22 mouse cellular contexts compared by ENCODE assay signal in genomic region chr14:99174138-99174745, GRCm38 (mm10).
A peak's percentile ranks its signal among the peaks of the same experiment; 100 is the strongest.
DNase-seq lines count a peak whose midpoint lies in the region; ATAC-seq and TF ChIP-seq lines count a peak whose summit lies in the region.
"Had no signal": no experiment of that assay in that cellular context is flagged by ENCODE, and none has a peak within 500 bp of the region (broad histone marks: within the 10 kb centered on the region; RNA-seq: fewer than 3 reads in every experiment).

No protein-coding gene starts in this region.

- no peaks in the 10 kb centered on the region for H3K27me3 ChIP-seq in lung, postnatal 0 days (replicated peaks; ENCODE audit: insufficient read depth, low read length)
- H3K27me3 ChIP-seq in stomach, embryonic 16.5 days (ENCODE audit: control insufficient read depth, insufficient read depth, low read length), result no peaks in the 10 kb centered on the region
- H3K27me3 ChIP-seq: heart, embryonic 15.5 days; limb, embryonic 13.5 days; liver, embryonic 13.5 days had no signal

- H3K9ac ChIP-seq in lung, postnatal 0 days (replicated peaks; ENCODE audit: low read depth), result no peak overlapping the region
- H3K9ac ChIP-seq in stomach, embryonic 16.5 days (ENCODE audit: low read length), result no peak overlapping the region
- H3K9ac ChIP-seq: forebrain, postnatal 0 days; heart, embryonic 15.5 days; hindbrain, embryonic 14.5 days; limb, embryonic 13.5 days; liver, embryonic 13.5 days had no signal

- peaks cover 6% of the 10 kb centered on the region for H3K4me1 ChIP-seq in embryonic fibroblast, embryonic 13.5 days (ENCODE audit: control insufficient read depth, insufficient read depth, low read length)
- peaks cover 10% of the 10 kb centered on the region; the same call in 1 of the 2 replicates for H3K4me1 ChIP-seq in lung, postnatal 0 days (ENCODE audit: insufficient read depth, low read depth, low read length)
- peaks cover 3% of the 10 kb centered on the region; the same call in 1 of the 2 replicates for H3K4me1 ChIP-seq in stomach, embryonic 16.5 days (ENCODE audit: control insufficient read depth, insufficient read depth, low read length)
- H3K4me1 ChIP-seq: heart, embryonic 15.5 days; limb, embryonic 13.5 days; liver, embryonic 13.5 days; midbrain, embryonic 10.5 days had no signal

- ATAC-seq in lung, postnatal 0 days, result peak; percentile 77
- peak; percentile 85 for ATAC-seq in stomach, embryonic 16.5 days (ENCODE audit: insufficient read depth, low FRiP score)
- ATAC-seq: forebrain, postnatal 0 days; inflammation-experienced regulatory T-cells, adult 6 months had no signal

- peak overlapping the region; percentile 69; the same call in 1 of the 2 replicates for H3K27ac ChIP-seq in embryonic fibroblast, embryonic 13.5 days (ENCODE audit: insufficient read depth, low read length)
- no peak overlapping the region for H3K27ac ChIP-seq in lung, postnatal 0 days (ENCODE audit: low read length)
- peak overlapping the region; percentile 50 for H3K27ac ChIP-seq in stomach, embryonic 16.5 days (ENCODE audit: low read length)
- H3K27ac ChIP-seq: heart, embryonic 15.5 days; hindbrain, embryonic 14.5 days; limb, embryonic 13.5 days; liver, embryonic 13.5 days; midbrain, embryonic 10.5 days had no signal

- no peak overlapping the region for H3K4me3 ChIP-seq in embryonic fibroblast, embryonic 13.5 days (ENCODE audit: insufficient read depth, low read length)
- no peak overlapping the region for H3K4me3 ChIP-seq in lung, postnatal 0 days (ENCODE audit: low read depth, low read length)
- H3K4me3 ChIP-seq in stomach, embryonic 16.5 days (replicated peaks; ENCODE audit: low read length), result no peak overlapping the region
- H3K4me3 ChIP-seq: heart, embryonic 15.5 days; limb, embryonic 13.5 days; liver, embryonic 13.5 days; midbrain, embryonic 10.5 days had no signal

- TF ChIP-seq EP300 in lung, postnatal 0 days (IDR thresholded peaks at IDR 0.05), result peak; percentile 76

- no peak for TF ChIP-seq POLR2A in embryonic fibroblast, embryonic 13.5 days (IDR thresholded peaks at IDR 0.05; ENCODE audit: low read depth, low read length)

- no peak for TF ChIP-seq CTCF in embryonic fibroblast, embryonic 13.5 days (IDR thresholded peaks at IDR 0.05; ENCODE audit: borderline replicate concordance, insufficient read depth, low read length)
- no peak for TF ChIP-seq CTCF in lung, postnatal 0 days (IDR thresholded peaks at IDR 0.05)

- no peak overlapping the region for H3K4me2 ChIP-seq in lung, postnatal 0 days (replicated peaks; ENCODE audit: low read depth, low read length)
- no peak overlapping the region for H3K4me2 ChIP-seq in stomach, embryonic 16.5 days (ENCODE audit: low read depth, low read length)
- H3K4me2 ChIP-seq: heart, embryonic 15.5 days; hindbrain, embryonic 14.5 days; limb, embryonic 13.5 days; liver, embryonic 13.5 days had no signal

- peak; percentile 45 for DNase-seq in NIH3T3 (ENCODE audit: low read depth)
- DNase-seq in lung, postnatal 0 days (ENCODE audit: low spot score), result peak; percentile 80
- DNase-seq in adrenal gland, postnatal 10 days, result no peak
- no peak for DNase-seq in adipocyte (ENCODE audit: low spot score)
- no peak for DNase-seq in gastrocnemius, postnatal 25 days
- DNase-seq: adrenal gland, postnatal 36 days; cerebellum, adult 11 months; forebrain, postnatal 0 days; gastrocnemius, postnatal 36 days; heart, postnatal 36 days; kidney, adult 9 months; kidney, postnatal 25 days; liver, embryonic 13.5 days; right cerebral cortex, adult 18-20 months; right cerebral cortex, postnatal 4 days had no signal

- 39% methylated on average over 4 of the region's 4 CpGs for WGBS in lung, postnatal 0 days
- 61% methylated on average over 4 of the region's 4 CpGs for WGBS in stomach, embryonic 16.5 days

- H3K36me3 ChIP-seq in lung, postnatal 0 days (ENCODE audit: insufficient read depth, low read length), result no peaks in the 10 kb centered on the region
- no peaks in the 10 kb centered on the region for H3K36me3 ChIP-seq in stomach, embryonic 16.5 days (ENCODE audit: control insufficient read depth, insufficient read depth, low read length)
- H3K36me3 ChIP-seq: heart, embryonic 15.5 days; limb, embryonic 13.5 days; liver, embryonic 13.5 days had no signal

- H3K9me3 ChIP-seq in lung, postnatal 0 days (ENCODE audit: low read length), result no peaks in the 10 kb centered on the region
- H3K9me3 ChIP-seq in stomach, embryonic 16.5 days (replicated peaks; ENCODE audit: control insufficient read depth, low read length), result no peaks in the 10 kb centered on the region
- H3K9me3 ChIP-seq: heart, embryonic 15.5 days; limb, embryonic 13.5 days; liver, embryonic 13.5 days; midbrain, embryonic 10.5 days had no signal

Comparison
In these comparisons a context has a peak if more than half of its experiments do, and no peak if none do; other contexts are left out.
1. DNase-seq: peak in NIH3T3 (single experiment) and lung, postnatal 0 days (single experiment); none in adrenal gland, postnatal 10 days (single experiment), adipocyte (single experiment) and gastrocnemius, postnatal 25 days (single experiment).